In genomic region chr19:42279611-42280010, GRCm38 (mm10) we compare ENCODE assay signal across 19 mouse cellular contexts. TPM values are rescaled to one million over a fixed set of nuclear protein-coding genes. Genes with fewer than 3 reads are reported as not detected.
DNase-seq lines count a peak whose midpoint lies in the region; ATAC-seq and TF ChIP-seq lines count a peak whose summit lies in the region.
"Had no signal": no experiment of that assay in that cellular context is flagged by ENCODE, and none has a peak within 500 bp of the region (broad histone marks: within the 10 kb centered on the region; RNA-seq: fewer than 3 reads in every experiment).

No protein-coding gene starts in this region.

- TF ChIP-seq EP300 in lung, postnatal 0 days (IDR thresholded peaks at IDR 0.05): no peak

- no peaks in the 10 kb centered on the region for H3K27me3 ChIP-seq in embryonic facial prominence, embryonic 13.5 days
- no peaks in the 10 kb centered on the region for H3K27me3 ChIP-seq in embryonic facial prominence, embryonic 10.5 days (replicated peaks; ENCODE audit: low read depth, poor library complexity, severe bottlenecking)
- no peaks in the 10 kb centered on the region for H3K27me3 ChIP-seq in neural tube, embryonic 13.5 days
- H3K27me3 ChIP-seq in midbrain, postnatal 0 days (ENCODE audit: insufficient read depth, low read length): no peaks in the 10 kb centered on the region
- no peaks in the 10 kb centered on the region for H3K27me3 ChIP-seq in lung, postnatal 0 days (replicated peaks; ENCODE audit: insufficient read depth, low read length)
- H3K27me3 ChIP-seq: forebrain, embryonic 13.5 days; hindbrain, embryonic 13.5 days had no signal

- no peaks in the 10 kb centered on the region for H3K36me3 ChIP-seq in embryonic facial prominence, embryonic 13.5 days
- no peaks in the 10 kb centered on the region for H3K36me3 ChIP-seq in embryonic facial prominence, embryonic 10.5 days (replicated peaks)
- H3K36me3 ChIP-seq in neural tube, embryonic 13.5 days: no peaks in the 10 kb centered on the region
- H3K36me3 ChIP-seq in midbrain, postnatal 0 days (ENCODE audit: insufficient read depth, low read length): no peaks in the 10 kb centered on the region
- no peaks in the 10 kb centered on the region for H3K36me3 ChIP-seq in lung, postnatal 0 days (ENCODE audit: insufficient read depth, low read length)
- H3K36me3 ChIP-seq: heart, embryonic 12.5 days; hindbrain, embryonic 13.5 days had no signal

- H3K4me3 ChIP-seq in embryonic facial prominence, embryonic 13.5 days: no peak overlapping the region
- H3K4me3 ChIP-seq in embryonic facial prominence, embryonic 10.5 days: no peak overlapping the region
- H3K4me3 ChIP-seq in neural tube, embryonic 13.5 days: no peak overlapping the region
- H3K4me3 ChIP-seq in midbrain, postnatal 0 days (ENCODE audit: low read depth, low read length): no peak overlapping the region
- no peak overlapping the region for H3K4me3 ChIP-seq in lung, postnatal 0 days (ENCODE audit: low read depth, low read length)
- H3K4me3 ChIP-seq: forebrain, embryonic 13.5 days; heart, embryonic 12.5 days; hindbrain, embryonic 13.5 days had no signal

- intact Hi-C loops in left cerebral cortex, postnatal 4 days (cut with DNase I): no loop called here
- intact Hi-C loops in left cerebral cortex, postnatal 14 days (cut with DNase I): no loop called here

- H3K27ac ChIP-seq in embryonic facial prominence, embryonic 13.5 days: peak overlapping the region; percentile 44; the same call in 1 of the 2 replicates
- H3K27ac ChIP-seq in embryonic facial prominence, embryonic 10.5 days (replicated peaks): no peak overlapping the region; the same call in 1 of the 2 replicates
- no peak overlapping the region for H3K27ac ChIP-seq in neural tube, embryonic 13.5 days (replicated peaks)
- H3K27ac ChIP-seq in midbrain, postnatal 0 days (ENCODE audit: low read depth, low read length): no peak overlapping the region
- no peak overlapping the region for H3K27ac ChIP-seq in lung, postnatal 0 days (ENCODE audit: low read length)
- H3K27ac ChIP-seq: forebrain, embryonic 13.5 days; hindbrain, embryonic 13.5 days had no signal

- TF ChIP-seq CTCF in midbrain, postnatal 0 days (IDR thresholded peaks at IDR 0.05): no peak
- TF ChIP-seq CTCF in lung, postnatal 0 days (IDR thresholded peaks at IDR 0.05): no peak

- no peak overlapping the region for H3K9ac ChIP-seq in embryonic facial prominence, embryonic 13.5 days
- no peak overlapping the region for H3K9ac ChIP-seq in neural tube, embryonic 13.5 days
- no peak overlapping the region for H3K9ac ChIP-seq in midbrain, postnatal 0 days (replicated peaks; ENCODE audit: low read length, poor library complexity, severe bottlenecking)
- no peak overlapping the region for H3K9ac ChIP-seq in lung, postnatal 0 days (replicated peaks; ENCODE audit: low read depth)
- H3K9ac ChIP-seq: forebrain, embryonic 13.5 days; forebrain, postnatal 0 days; heart, embryonic 12.5 days; hindbrain, embryonic 13.5 days had no signal

- H3K9me3 ChIP-seq in embryonic facial prominence, embryonic 13.5 days: no peaks in the 10 kb centered on the region
- H3K9me3 ChIP-seq in embryonic facial prominence, embryonic 10.5 days: no peaks in the 10 kb centered on the region
- no peaks in the 10 kb centered on the region for H3K9me3 ChIP-seq in neural tube, embryonic 13.5 days
- H3K9me3 ChIP-seq in midbrain, postnatal 0 days (ENCODE audit: low read length): no peaks in the 10 kb centered on the region
- no peaks in the 10 kb centered on the region for H3K9me3 ChIP-seq in lung, postnatal 0 days (ENCODE audit: low read length)
- H3K9me3 ChIP-seq: forebrain, embryonic 13.5 days; heart, embryonic 12.5 days; hindbrain, embryonic 13.5 days had no signal

- ATAC-seq in embryonic facial prominence, embryonic 13.5 days (ENCODE audit: insufficient number of reproducible peaks, insufficient read depth, low FRiP score, low TSS enrichment, low read depth): no peak
- ATAC-seq in neural tube, embryonic 13.5 days (ENCODE audit: low read depth): 0 out of 2 replicates have a peak, but pooled peaks have one; percentile 14
- 0 out of 2 replicates have a peak, but pooled peaks have one; percentile 27 for ATAC-seq in midbrain, postnatal 0 days (ENCODE audit: low FRiP score)
- ATAC-seq in lung, postnatal 0 days: no peak
- ATAC-seq: forebrain, embryonic 13.5 days; forebrain, postnatal 0 days; inflammation-experienced regulatory T-cells, adult 6 months; intestine, postnatal 0 days had no signal

- WGBS in embryonic facial prominence, embryonic 13.5 days: 65% methylated on average over 3 of the region's 3 CpGs
- 60% methylated on average over 3 of the region's 3 CpGs for WGBS in embryonic facial prominence, embryonic 10.5 days
- WGBS in neural tube, embryonic 13.5 days: 61% methylated on average over 3 of the region's 3 CpGs
- WGBS in midbrain, postnatal 0 days: 50% methylated on average over 3 of the region's 3 CpGs
- 60% methylated on average over 3 of the region's 3 CpGs for WGBS in lung, postnatal 0 days

- no peak for DNase-seq in embryonic facial prominence, embryonic 10.5 days (ENCODE audit: low spot score)
- DNase-seq in left cerebral cortex, postnatal 4 days: peak; percentile 48
- DNase-seq in left cerebral cortex, postnatal 14 days (ENCODE audit: low spot score in 2 of 2): no peak
- no peak for DNase-seq in neural tube, embryonic 10.5 days (ENCODE audit: extremely low spot score, low spot score)
- DNase-seq in midbrain, postnatal 0 days (ENCODE audit: low spot score): peak; percentile 55
- no peak for DNase-seq in lung, postnatal 0 days (ENCODE audit: low spot score)
- DNase-seq: adrenal gland, adult 8-10 months; adrenal gland, postnatal 36 days; cerebellum, adult 11-12 months; cerebellum, adult 9-11 months; forebrain, postnatal 0 days; gastrocnemius, postnatal 14 days had no signal

- no peak overlapping the region for H3K4me2 ChIP-seq in embryonic facial prominence, embryonic 13.5 days
- no peak overlapping the region for H3K4me2 ChIP-seq in neural tube, embryonic 13.5 days
- H3K4me2 ChIP-seq in midbrain, postnatal 0 days (ENCODE audit: low read depth, low read length, poor library complexity, severe bottlenecking): no peak overlapping the region
- H3K4me2 ChIP-seq in lung, postnatal 0 days (replicated peaks; ENCODE audit: low read depth, low read length): no peak overlapping the region
- H3K4me2 ChIP-seq: forebrain, embryonic 13.5 days; heart, embryonic 12.5 days; hindbrain, embryonic 13.5 days had no signal

- no peaks in the 10 kb centered on the region for H3K4me1 ChIP-seq in embryonic facial prominence, embryonic 13.5 days
- H3K4me1 ChIP-seq in embryonic facial prominence, embryonic 10.5 days: peaks cover 15% of the 10 kb centered on the region
- peaks cover 3% of the 10 kb centered on the region; the same call in 1 of the 2 replicates for H3K4me1 ChIP-seq in neural tube, embryonic 13.5 days (replicated peaks)
- peaks cover 5% of the 10 kb centered on the region; the same call in 1 of the 2 replicates for H3K4me1 ChIP-seq in midbrain, postnatal 0 days (ENCODE audit: insufficient read depth, low read length)
- H3K4me1 ChIP-seq in lung, postnatal 0 days (ENCODE audit: insufficient read depth, low read depth, low read length): no peaks in the 10 kb centered on the region

RNA-seq across cellular contexts. Expression of gene Golga7b, which starts 32.2 kb away (rescaled TPM):
- polyA plus RNA-seq in embryonic facial prominence, embryonic 13.5 days (2015; fragmentation: Nextera tagmentation; extraction: Ambion mirVana): 1.5 and 1.8 TPM in 2 replicates
- polyA plus RNA-seq in embryonic facial prominence, embryonic 10.5 days (2016; fragmentation: Nextera tagmentation; extraction: Ambion mirVana): 0.58 and 1.2 TPM in 2 replicates
- 10 to 100 TPM; 87.4 to 88.9 TPM for total RNA-seq in left cerebral cortex, postnatal 4 days (2021)
- total RNA-seq in left cerebral cortex, postnatal 14 days (2021): 100 to 1,000 TPM; 131 to 146 TPM
- polyA plus RNA-seq in neural tube, embryonic 13.5 days (2015; fragmentation: Nextera tagmentation; extraction: Ambion mirVana): 42.3 and 48.7 TPM in 2 replicates
- total RNA-seq in midbrain, postnatal 0 days (2014; rRNA removed): 92.0 and 92.8 TPM in 2 replicates
- 68.9 and 70.3 TPM in 2 replicates for polyA plus RNA-seq in midbrain, postnatal 0 days (2015; fragmentation: Nextera tagmentation; extraction: Ambion mirVana)
- 0.06 TPM in 1 of 2 replicates, not detected in the other for polyA plus RNA-seq in lung, postnatal 0 days (2015; fragmentation: Nextera tagmentation; extraction: Ambion mirVana)
- polyA plus RNA-seq: inflammation-experienced regulatory T-cells, adult 6 months had no signal

Comparison
In these comparisons a context has a peak if more than half of its experiments do, and no peak if none do; other contexts are left out.
1. DNase-seq: peak in left cerebral cortex, postnatal 4 days (single experiment) and midbrain, postnatal 0 days (single experiment); none in embryonic facial prominence, embryonic 10.5 days (single experiment), left cerebral cortex, postnatal 14 days (0 of 2), neural tube, embryonic 10.5 days (single experiment) and lung, postnatal 0 days (single experiment).
2. ATAC-seq: peak in neural tube, embryonic 13.5 days (single experiment) and midbrain, postnatal 0 days (single experiment); none in embryonic facial prominence, embryonic 13.5 days (single experiment) and lung, postnatal 0 days (single experiment).
3. RNA of gene Golga7b, which starts 32.2 kb away (polyA plus RNA-seq): 68.9 to 70.3 TPM in midbrain, postnatal 0 days and 42.3 to 48.7 TPM in neural tube, embryonic 13.5 days; 1.5 to 1.8 TPM in embryonic facial prominence, embryonic 13.5 days, 0.58 to 1.2 TPM in embryonic facial prominence, embryonic 10.5 days and 0.06 TPM in lung, postnatal 0 days; every median in the first group is over 10 times any median in the second.